Mouse (Mus musculus): ENCODE results near the gene Ntrk3.

Ntrk3 gene

DNA sequence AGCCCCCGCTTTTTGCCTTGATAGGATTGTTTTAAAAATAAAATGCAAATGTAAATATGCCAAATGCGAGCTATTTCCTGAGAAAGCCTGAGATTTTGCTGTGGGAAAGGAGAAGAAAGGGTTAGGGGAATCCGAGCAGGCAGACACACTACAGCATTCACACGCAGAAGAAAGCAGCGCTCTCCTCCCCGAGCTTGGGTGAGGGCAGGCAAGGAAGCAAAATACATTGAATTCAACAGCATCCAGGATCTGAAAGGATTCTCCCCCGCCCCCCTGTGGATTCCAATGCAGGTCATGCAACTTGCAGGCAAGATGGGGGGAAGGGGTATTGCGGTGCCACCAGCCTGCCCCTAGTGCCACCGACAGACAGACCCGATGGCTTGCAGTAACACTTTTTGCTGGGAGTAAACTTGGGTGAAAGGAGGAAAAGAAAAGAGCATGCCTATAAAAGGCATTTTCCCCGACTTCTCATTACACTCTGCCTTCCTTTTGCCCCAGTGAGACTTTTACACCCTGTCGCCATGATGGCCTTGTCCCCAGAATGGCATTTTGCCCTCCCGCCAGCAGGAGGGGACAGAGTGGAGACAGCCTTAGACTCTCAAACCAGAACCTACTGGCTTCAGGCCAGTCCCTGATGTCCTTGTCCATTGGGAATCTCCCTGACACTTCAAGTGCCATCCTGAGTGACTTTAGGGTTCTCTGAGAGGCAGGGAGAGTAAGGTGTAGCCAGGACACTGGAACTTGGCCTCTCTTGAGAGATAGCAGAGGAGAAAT, 158.2 kb downstream of the Ntrk3 start:
- peak; percentile 42 for DNase-seq (ENCODE audit: low read depth, low spot score)

DNA sequence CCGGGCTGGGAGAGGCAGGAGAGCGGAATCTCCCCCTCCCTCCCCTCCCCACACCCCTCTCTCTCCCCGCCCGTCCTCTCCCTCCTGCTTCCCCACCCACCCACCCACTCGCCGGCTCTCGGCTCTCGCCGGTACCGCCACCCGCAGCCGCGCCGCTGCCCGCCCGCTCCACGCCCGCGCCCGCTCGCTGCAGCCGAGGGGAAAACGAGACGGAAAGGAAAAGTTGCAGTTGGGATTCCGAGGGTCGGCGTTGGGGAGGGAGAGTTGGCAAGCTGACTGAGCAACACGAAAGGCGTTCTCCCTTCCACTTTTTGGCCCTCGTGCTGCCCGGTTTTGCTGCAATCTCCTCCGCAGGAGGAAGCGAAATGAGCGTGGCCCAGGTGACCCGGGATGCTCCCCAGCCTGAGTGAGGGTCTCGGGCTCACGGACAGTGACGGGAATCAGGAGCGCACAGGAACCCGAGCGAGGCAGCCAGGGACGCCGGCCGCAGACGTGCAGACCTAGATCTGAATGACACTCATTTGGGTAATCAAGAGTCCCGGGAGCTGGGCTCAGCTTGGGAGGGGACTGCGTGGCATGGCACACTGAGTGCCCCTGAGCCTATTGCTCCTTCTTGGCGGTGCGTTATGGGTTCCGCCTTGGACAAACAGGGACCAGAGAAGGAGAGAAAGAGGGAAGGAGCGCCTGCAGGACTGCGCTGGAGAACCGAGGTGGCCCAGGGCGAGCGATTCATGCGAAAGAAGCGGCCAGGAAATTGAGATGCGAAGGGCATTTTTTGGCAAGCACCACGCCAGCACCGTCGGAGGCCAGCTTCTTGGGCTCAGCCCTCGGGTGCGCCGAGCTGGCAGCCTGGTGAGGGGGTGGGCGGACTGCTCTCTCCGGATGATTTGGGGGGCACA, 159.1 kb downstream of the Ntrk3 start:
- DNase-seq (ENCODE audit: low read depth, low spot score) = peak; percentile 21

DNA sequence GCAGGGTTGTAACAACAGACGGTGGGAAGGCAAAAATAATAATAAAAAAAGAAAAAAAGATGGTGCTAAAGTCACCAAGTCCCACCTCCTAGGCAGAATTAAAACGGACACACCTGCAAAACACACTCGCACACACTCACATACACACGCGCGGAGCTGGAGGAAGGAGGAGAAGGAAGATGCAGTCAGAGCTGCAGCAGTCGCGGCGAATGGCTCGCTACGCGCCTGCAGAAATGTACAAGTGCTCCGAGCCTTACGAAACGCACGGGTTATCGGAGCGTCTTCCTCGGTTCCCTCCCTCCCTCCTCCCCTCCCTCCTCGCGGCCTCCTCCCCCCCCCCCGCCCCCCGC, 159.7 kb downstream of the Ntrk3 start:
- peak; percentile 50 for DNase-seq (ENCODE audit: low read depth, low spot score)

DNA sequence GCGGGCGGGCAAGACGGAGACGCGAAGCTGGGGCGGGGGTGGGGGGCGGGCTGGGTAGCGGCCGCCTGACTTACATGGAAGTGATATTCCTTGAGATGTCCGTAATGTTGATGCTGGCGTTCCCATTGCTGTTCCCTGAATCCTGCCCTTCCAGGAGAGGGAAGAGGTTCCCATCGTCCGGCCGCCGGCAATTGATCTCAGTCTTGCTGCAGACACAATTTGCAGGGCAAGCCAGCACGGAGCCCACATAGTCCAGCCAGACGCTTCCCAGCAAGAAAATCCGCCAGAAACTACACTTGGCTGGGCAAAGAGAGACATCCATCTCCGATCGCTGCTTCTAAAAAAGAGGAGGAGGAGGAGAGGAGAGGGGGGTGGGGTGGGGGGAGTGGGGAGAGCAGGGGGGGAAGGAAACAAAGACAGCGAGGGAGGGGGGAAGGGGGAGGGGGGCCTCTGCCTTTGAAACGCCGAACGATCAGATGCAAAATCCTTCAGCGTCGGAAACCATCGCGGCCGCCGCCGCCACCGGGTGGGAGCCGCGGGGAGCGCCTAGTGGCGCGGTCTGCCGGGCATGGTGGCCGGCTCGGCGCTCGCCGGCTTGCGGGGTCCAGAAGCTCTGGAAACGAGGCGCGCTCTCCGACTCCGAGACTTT, 160.2 kb downstream of the Ntrk3 start:
- peak; percentile 50 for DNase-seq (ENCODE audit: low read depth, low spot score)

DNA sequence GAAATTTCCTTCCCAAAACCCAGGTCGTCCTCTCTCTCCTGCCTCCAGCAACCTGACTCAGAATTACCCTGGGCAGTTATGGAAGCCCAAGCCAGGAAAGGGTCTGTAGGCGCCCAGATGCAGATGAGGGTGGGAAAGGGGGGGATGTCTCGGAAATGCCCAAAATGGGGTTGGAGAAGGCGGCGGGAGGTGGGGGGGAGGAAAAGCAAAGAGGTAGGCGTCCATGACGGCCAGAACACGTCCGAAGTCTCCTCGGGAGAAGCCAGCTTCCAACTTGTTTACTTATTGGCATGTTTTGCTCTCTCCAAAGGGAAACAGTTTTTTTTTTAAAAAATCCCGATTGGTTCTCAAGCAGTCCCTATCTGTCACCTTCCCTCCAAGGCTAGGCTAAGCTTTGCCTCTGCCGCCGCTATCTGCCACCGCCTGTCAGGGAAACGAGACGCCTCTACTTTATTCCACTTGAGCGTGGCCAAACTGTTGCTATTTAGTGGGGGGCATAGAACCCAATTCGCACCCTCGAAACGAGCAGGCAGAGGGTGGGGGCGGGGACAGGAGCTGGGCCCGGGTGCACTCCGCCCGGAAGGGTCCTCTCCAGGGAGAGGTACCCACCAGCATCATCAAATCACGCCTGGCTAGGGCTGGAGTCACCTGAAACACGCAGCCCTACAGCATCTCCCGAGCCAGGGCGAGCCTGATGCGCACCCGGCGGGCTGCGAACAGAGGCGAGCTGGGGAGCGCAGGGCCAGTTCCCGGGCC, 160.9 kb downstream of the Ntrk3 start:
- peak; percentile 60 for DNase-seq (ENCODE audit: low read depth, low spot score)

DNA sequence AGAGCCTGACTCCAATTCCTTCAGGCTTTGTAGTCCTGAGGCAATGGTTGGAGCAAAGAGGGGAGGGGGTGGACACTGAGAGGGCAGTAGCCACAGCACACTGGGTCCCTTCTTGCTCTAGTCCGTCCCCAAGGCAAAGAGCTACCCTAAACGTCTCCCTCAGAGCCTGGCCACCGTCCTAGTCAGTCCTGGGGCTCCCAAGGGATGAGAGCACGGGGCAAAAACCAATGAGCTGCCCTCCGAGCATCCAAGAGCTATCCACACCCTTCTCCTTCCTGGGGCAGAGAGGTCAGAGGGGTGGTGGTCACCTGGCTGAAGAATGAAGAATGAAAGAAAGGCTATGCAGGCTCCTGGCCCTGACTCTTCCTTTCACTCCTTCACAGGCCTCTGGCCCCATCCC, 161.6 kb downstream of the Ntrk3 start:
- DNase-seq (ENCODE audit: low read depth, low spot score) = no peak

DNA sequence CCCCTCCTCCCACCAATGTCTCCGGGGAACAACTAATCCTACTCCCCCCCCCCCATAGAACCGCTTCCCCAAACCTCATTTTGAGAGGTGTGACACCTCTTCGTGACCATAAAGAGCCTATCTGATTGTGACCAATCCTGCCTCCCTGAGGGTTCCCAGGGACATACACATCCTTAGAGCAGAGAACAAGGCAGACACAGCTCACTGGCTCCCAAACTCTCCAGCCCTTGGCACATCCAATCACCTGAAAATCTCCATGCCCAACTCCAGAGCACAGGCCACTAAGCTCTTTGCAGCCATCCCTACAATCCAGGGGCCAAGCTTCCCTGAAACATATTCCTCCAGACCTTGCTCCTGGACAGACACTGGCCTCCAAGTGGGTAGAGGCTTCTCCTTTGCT, 162.3 kb downstream of the Ntrk3 start:
- no peak for DNase-seq (ENCODE audit: low read depth, low spot score)

DNA sequence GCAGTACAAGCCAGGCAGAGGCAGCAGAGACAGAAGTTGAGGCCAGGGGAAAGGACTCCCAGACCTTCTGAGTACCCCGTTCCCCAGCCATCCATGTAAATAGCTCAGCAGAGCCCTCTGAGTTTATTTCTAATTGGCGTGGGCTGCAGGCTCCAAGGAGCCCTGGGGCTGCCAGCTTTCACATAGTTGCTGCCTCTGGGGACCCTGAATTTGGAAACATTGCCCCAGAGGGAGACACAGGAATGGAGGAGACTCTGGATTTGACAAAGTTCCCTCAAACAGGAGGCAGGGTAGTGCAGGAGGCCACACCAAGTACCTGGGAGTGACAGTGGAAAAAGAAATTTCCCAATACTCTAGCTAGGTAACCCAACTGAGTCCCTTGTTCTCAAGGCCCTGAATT, 166.6 kb downstream of the Ntrk3 start:
- DNase-seq (ENCODE audit: low read depth, low spot score) = no peak

DNA sequence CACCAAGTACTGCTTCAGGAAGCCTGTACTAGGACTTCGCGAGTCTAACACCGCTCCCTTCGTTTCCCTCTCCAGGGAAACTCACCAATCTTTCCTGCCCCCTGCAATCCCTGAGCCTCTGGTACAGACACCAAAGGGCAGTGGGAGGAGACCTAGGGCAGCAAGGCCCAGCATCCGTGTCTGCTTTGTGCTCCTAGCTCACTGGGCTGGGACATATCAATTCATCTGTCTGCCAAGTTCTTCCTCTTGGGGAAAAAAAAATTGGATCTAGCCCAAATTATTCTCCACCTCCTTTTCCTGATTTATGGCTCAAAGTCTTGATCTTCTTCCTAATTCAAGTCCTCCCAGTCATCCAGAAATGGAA, 168.6 kb downstream of the Ntrk3 start:
- DNase-seq (ENCODE audit: low read depth, low spot score) = no peak

DNA sequence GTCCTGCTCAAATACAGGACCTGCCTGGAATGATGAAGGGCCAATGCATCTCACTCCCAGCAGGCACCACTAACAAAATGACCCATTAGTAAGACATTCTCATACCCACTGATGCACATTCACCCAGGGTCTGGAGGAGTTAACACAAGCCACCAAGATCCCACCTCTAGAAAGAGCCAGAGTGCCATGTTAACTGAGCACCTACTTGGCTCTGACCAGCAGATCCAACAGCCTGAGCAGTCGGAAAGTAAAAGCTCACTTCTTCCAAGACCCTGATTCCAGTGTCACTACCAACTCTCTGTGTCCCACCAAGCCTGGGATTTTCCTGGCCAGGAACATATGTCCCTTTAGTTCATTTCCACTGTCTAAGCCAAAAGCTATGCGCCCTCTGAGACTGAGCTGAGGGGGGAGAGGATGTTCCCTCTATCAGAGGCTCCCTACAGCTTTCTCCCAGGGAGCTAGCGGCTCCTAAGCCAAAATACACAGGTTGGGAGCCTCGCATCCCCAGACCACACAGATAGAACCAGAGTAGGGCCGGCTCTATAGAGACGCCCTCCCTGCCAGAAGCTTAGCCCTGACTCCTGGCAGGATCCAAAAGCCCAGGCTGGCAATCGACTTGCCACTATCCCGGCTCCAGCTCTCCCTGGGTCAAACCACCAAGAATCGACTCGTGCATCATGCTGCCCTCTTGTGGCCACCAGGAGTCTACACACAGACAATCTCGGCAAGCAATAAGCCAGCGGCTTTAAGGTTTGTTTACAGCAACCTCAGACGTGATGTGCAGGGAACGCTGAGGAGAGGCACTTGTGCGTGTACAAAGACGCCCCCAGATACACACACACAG, 169.2 kb downstream of the Ntrk3 start:
- peak; percentile 83 for DNase-seq (ENCODE audit: low read depth, low spot score)

DNA sequence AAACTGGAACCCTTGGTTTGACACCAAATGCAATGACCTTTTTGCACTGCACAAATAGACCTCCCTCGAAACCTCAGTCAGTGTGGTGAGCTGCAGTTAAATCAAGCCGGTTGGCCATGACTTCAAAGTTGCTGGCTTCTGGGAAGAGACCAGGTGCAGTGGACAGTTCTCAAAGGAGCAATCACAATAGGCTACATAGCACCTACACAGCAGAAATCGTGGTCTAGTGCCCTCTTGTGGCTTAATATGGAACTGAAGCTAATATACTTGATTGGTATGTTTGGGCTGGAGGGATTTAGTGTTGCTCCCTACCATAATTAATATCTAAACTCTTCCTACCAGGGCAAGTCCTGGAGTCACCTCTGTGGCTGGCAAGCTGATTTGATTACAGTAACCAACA, 171.2 kb downstream of the Ntrk3 start:
- DNase-seq (ENCODE audit: low read depth, low spot score) = peak; percentile 41

DNA sequence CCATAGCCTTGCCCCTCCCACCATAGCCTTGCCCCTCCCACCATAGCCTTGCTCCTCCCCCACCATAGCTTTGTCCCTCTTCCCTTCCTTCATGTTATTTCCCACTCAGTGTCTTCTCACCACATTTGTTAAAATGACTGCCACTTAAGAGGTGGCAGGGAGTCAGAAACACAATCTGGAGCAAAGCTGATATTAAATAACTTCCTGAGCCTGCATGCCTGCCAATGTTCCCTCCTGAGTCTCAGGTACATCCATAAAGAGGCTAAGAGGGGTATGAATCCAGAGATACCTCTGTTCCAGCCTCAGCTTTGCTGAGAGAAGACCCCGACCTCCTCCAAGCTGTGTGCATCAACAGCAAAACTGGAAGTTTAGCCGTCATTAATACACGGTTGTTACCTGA, 172.4 kb downstream of the Ntrk3 start:
- DNase-seq (ENCODE audit: low read depth, low spot score) = no peak

DNA sequence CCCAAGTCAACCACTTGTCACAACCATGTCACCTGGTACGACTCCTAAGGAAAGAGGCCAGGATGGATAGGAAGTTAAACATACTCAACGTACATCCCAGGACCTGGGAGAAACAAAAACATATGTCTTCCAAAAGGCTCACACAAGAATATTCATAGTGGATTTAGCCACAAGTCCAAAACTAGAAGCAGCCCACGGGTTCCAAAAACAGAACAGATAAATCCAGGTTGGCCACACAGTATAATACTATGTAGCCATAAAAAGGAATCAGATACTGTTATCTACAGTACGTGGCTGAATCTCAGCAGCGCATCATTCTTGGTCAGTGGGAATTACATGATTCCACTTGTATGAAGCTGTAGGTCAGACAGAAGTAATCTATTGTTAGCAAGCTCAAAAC, 179.3 kb downstream of the Ntrk3 start:
- DNase-seq (ENCODE audit: low read depth, low spot score) = no peak

DNA sequence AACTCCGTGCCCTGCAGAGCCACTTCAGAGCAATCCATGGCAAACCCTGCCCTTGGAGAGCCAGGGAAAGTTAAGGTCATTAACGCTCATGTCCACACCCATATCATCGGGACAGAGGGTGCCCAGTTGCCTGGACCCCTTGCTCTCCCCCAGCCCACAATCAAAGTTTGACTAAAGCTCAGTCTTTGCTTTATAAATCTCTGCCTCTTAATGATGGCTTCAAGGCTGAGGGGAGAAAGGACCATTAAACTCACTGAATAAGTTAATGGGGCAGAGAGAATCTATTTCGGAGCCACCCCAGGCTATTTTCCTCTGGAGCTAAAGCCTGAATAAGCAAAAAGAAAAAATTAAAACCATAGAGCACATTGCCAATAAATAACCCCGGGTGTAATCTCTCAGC, 182.3 kb downstream of the Ntrk3 start:
- no peak for DNase-seq (ENCODE audit: low read depth, low spot score)

DNA sequence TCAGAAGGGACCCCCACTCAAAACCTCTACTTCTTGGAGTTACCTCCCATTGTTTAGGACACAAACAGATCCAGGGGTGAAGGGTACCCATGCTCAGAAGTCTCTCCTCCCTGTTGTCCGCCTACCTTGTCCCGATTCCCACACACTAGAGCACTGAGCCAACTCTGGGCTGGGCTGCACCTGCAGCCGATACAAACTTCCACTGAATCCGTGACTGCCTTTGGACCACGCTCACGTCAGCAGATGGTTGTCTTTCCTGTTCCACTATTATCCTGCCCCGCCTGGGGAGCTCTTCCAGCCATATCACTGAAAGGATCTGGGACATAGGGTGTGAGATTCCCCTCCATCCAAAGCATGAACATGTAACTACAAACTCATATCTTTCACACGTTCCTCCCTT, 188.4 kb downstream of the Ntrk3 start:
- DNase-seq (ENCODE audit: low read depth, low spot score) = no peak

DNA sequence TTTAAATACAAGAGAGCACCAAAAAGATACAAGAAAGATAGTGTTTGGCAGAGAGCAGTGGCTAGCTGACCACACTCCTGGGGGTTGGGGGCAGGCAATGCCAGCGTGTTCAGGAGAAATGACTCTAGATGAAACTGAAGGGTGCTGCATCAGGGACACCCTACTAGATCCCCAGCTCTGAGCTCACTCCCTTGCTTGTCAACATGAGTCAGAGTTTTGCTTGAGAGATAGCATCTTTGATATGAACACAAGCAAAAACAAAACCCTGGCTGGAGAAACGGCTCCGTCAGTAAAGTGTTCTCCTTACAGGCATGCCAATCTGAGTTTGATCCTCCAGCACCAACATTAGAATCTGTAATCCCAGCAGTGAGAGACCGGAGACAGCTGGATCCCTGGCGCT, 189.1 kb downstream of the Ntrk3 start:
- no peak for DNase-seq (ENCODE audit: low read depth, low spot score)

DNA sequence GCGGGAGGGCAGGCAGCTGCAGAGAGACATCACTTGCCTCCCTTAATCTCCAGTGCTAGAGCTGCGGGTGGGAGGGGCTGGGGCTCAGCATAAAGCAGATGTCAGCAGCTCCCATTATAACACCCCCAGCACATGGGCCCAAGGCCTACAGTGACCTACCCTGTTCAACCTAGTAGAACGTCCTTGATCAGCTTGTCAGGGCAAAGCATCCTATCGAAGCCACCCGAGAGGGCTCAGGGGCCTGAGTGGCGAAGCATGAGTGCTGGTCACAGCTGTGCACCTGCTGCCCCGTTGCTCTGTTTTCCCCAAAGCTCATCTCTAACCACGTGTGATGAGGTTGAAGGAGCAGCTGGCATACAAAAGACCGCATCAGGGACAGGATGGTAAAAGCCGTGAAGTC, 191.3 kb downstream of the Ntrk3 start:
- no peak for DNase-seq (ENCODE audit: low read depth, low spot score)

DNA sequence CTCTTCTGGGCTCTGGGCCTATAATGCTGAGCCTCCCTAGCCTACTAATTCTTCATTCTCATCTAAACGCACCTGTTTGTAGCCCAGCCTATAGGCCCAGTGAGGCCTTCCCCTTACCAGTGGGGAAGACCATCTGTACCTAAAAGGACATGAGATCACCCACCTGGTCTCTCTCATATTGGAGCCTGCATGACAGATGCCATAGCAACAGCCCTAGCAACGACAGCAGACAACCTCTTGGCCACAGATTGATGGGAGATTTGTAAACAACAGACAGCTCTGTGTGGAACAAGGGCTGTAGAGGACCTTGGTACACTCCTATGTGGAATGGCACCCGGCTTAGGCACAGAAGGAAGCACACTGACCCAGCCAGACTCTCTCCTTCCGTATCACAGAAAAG, 195.3 kb downstream of the Ntrk3 start:
- no peak for DNase-seq (ENCODE audit: low read depth, low spot score)

DNA sequence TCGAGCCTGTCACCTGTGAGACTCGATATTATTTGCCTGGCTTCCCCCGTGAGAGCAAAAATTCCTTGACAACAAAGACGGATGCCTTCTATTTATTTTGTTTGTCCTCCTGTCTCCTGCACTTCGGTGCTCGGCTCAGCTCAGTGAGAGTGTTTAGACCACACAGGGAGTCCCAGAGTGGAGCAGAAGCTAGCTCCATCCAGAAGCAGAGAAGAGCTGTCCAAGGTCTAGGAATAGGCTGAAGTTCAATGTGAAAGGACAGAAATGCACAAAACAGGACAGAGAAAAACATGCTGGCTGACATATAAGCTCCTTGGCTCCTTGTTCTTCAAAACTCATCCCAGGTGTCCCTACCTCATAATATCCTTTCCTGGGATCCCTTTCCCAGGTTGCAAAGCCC, 207.5 kb downstream of the Ntrk3 start:
- peak; percentile 20 for DNase-seq (ENCODE audit: low read depth, low spot score)

DNA sequence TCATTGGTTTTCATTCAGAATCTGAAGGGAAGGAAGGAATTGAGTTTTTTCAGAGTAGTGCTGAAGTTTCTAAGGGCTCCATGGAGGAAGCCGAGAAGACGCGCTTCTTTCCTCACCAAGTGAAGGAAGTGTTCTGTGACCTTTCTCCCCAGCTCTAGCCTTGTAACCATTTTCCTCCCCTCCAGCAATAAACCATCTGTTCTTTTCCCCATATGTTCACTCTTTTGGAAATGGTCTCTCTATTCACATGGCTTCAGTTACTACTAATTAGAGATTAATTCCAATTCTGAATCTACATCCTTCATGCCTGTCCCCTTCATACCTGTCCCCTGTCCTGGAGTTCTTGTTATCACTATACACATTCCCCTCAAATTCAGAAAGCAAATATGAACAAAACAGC, 209.8 kb downstream of the Ntrk3 start:
- no peak for DNase-seq (ENCODE audit: low read depth, low spot score)

DNA sequence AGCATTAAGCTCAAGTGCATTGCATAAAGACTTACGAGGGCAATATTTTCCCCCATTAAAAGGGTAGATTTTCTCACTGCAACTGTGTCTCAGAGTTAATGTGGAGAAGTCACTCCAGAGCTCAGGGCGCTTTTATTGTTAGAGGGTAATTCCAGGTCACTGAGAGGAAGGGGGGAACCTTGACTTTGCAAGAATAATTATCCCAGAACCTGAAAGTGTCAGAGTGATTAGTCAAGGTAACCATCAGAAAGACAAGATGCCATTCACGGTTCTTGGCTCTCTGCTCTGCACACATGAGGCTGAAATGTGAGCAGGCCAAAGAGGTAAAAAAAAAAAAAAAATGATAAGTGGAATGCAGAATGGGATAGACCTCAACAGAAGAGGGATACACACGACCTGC, 210.2 kb downstream of the Ntrk3 start:
- no peak for DNase-seq (ENCODE audit: low read depth, low spot score)

Data from mesoderm, embryonic 11.5 days (tissue).